Mouse (Mus musculus): ENCODE measurements around the gene Rabl6.

DNA sequence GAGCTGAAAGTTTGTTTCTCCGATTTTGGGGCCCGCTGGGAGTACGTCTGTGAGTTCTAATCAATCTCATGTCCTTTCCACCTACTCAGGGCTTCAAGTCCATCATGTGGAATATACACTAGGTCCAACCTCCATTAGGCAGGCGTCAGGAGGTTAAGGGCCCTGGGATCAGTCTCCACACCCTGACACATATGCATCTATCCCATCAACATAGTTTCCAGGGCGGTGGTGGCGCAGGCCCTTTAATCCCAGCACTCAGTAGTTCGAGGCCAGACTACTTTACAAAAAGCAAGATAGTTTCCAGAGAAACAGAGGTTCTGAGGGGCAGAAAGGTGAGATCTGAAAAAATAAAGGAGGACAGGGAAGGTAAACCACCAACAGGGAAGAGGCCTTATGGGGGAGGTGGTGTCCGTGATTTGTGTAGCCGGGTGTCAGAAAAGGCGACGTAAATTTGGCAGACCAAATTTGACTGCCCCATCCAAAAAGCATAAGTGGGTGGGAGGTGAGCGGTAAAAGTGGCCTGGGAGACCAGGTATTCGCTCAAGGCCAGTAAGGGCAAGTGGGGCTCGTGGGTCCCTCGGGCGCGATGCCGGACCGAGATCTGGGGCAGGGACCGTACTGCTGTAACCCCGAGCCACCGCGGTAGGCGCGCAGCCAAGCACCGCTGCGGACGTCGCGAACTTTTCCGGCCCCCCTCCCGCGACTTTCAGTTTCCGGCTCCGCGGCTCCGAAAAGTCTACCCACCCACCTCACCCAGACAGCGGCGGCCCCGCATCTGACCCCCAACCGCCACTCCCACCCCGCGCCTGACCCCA, 62.1 kb downstream of the Rabl6 start:
- TF ChIP-seq POLR2A (IDR thresholded peaks at IDR 0.05; ENCODE audit: low read depth, low read length): no peak
- TF ChIP-seq CTCF (IDR thresholded peaks at IDR 0.05; ENCODE audit: extremely low read depth, insufficient read depth, insufficient read length, insufficient replicate concordance): no peak

Data from spleen, adult 2 months (tissue).